Mouse (Mus musculus) monocyte, adult 5-6 weeks (primary cell): Measurements from ENCODE around the gene Sh3bp2. TPM values are rescaled to one million over a fixed set of nuclear protein-coding genes. Genes with fewer than 3 reads are reported as not detected.

Source experiments
- ATAC-seq: fragments of 153-309, 156-312 bp; replicated peaks from 2 replicates; pipeline ENCODE4 v1.8.0; 2017; ENCODE audit warnings: mild to moderate bottlenecking; ENCODE audit not compliant: low TSS enrichment, insufficient number of reproducible peaks, severe bottlenecking, poor library complexity, low FRiP score
- total RNA-seq: library from RNA; stranded (forward); fragments of 200-1000, 200-491, 200-594 nt; gene quantifications from 3 replicates; pipeline ENCODE4 v1.2.3, GENCODE M21; 2017

The Sh3bp2 gene
- total RNA-seq, 1 experiment from 2014 or later, result 80.1 TPM

- ATAC-seq, result no peak
These were observed 4.3 kb upstream of the Sh3bp2 start for GRCm38 (mm10) chr5:34521337-34521736.

GRCm38 (mm10) chr5:34523958-34524485 is 1.6 kb upstream of the Sh3bp2 start:
- ATAC-seq, result 0 out of 2 replicates have a peak, but pooled peaks have one; percentile 14

GRCm38 (mm10) chr5:34524511-34524910 is 1.1 kb upstream of the Sh3bp2 start:
- ATAC-seq, result no peak

- ATAC-seq, result no peak
These were observed 788 bp downstream of the Sh3bp2 start for GRCm38 (mm10) chr5:34526477-34526775.

GRCm38 (mm10) chr5:34527352-34527751 is 1.7 kb downstream of the Sh3bp2 start:
- ATAC-seq, result no peak

- ATAC-seq, result no peak
These were observed 3.1 kb downstream of the Sh3bp2 start for GRCm38 (mm10) chr5:34528724-34529123.

GRCm38 (mm10) chr5:34530116-34530515 is 4.5 kb downstream of the Sh3bp2 start:
- no peak for ATAC-seq

- ATAC-seq, result no peak
These were observed 5.0 kb downstream of the Sh3bp2 start for GRCm38 (mm10) chr5:34530687-34531086.

- no peak for ATAC-seq
These were observed 7.4 kb downstream of the Sh3bp2 start for GRCm38 (mm10) chr5:34533066-34533465.

GRCm38 (mm10) chr5:34533820-34534219 is 8.2 kb downstream of the Sh3bp2 start:
- peak; percentile 67 for ATAC-seq

- ATAC-seq, result peak; percentile 62
These were observed 9.3 kb downstream of the Sh3bp2 start for GRCm38 (mm10) chr5:34534776-34535581.

- no peak for ATAC-seq
These were observed 10.2 kb downstream of the Sh3bp2 start for GRCm38 (mm10) chr5:34535831-34536230.

GRCm38 (mm10) chr5:34538079-34538478 is 12.4 kb downstream of the Sh3bp2 start:
- ATAC-seq, result no peak

- no peak for ATAC-seq
These were observed 12.9 kb downstream of the Sh3bp2 start for GRCm38 (mm10) chr5:34538527-34538926.

GRCm38 (mm10) chr5:34539121-34539520 is 13.5 kb downstream of the Sh3bp2 start:
- no peak for ATAC-seq

GRCm38 (mm10) chr5:34542166-34542565 is 16.5 kb downstream of the Sh3bp2 start:
- no peak for ATAC-seq

GRCm38 (mm10) chr5:34543114-34543513 is 17.5 kb downstream of the Sh3bp2 start:
- ATAC-seq, result peak; percentile 67

- ATAC-seq, result no peak
These were observed 21.8 kb downstream of the Sh3bp2 start for GRCm38 (mm10) chr5:34547410-34547809.

- ATAC-seq, result no peak
These were observed 23.5 kb downstream of the Sh3bp2 start for GRCm38 (mm10) chr5:34549135-34549482.

GRCm38 (mm10) chr5:34549483-34550221 is 24.0 kb downstream of the Sh3bp2 start:
- ATAC-seq, result no peak
